7 mouse cellular contexts compared by ENCODE assay signal in the genomic region with DNA sequence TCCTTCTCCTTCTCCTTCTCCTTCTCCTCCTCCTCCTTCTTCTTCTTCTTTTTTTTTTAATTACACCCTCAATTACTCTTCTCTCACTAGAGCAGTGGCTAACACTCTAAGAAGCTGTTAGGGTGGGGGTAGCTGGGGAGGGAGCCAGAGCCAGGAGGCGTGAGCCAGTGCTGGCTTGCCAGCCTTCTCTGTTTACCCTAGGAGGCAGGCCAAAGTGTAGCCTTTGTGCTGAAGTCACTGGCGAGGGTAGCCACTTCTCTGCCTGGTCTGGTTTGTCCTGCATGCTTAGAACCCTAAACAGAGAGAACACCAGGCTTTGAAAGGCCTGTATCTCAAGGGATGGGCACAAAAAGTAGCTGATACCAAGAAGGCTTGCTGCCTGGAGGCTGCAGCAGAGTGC. TPM values are rescaled to one million over a fixed set of nuclear protein-coding genes. Genes with fewer than 3 reads are reported as not detected.
DNase-seq lines count a peak whose midpoint lies in the region; ATAC-seq and TF ChIP-seq lines count a peak whose summit lies in the region.

No protein-coding gene starts in this region.

- H3K27me3 ChIP-seq in intestine, embryonic 15.5 days (replicated peaks) = no peaks in the 10 kb centered on the region
- no peaks in the 10 kb centered on the region for H3K27me3 ChIP-seq in intestine, postnatal 0 days (replicated peaks; ENCODE audit: control insufficient read depth, insufficient read depth, low read length)
- no peaks in the 10 kb centered on the region for H3K27me3 ChIP-seq in embryonic facial prominence, embryonic 14.5 days (replicated peaks; ENCODE audit: control insufficient read depth, insufficient read depth, low read length)

- WGBS in intestine, embryonic 15.5 days = 31% methylated on average over 2 of the region's 2 CpGs
- WGBS in intestine, postnatal 0 days = 31% methylated on average over 2 of the region's 2 CpGs
- WGBS in embryonic facial prominence, embryonic 14.5 days = 24% methylated on average over 2 of the region's 2 CpGs

- no peaks in the 10 kb centered on the region for H3K36me3 ChIP-seq in intestine, embryonic 15.5 days
- no peaks in the 10 kb centered on the region for H3K36me3 ChIP-seq in intestine, postnatal 0 days (ENCODE audit: control insufficient read depth, insufficient read depth)
- no peaks in the 10 kb centered on the region for H3K36me3 ChIP-seq in embryonic facial prominence, embryonic 14.5 days (ENCODE audit: control insufficient read depth, insufficient read depth, low read length)

- no peak overlapping the region for H3K4me3 ChIP-seq in intestine, embryonic 15.5 days (replicated peaks)
- H3K4me3 ChIP-seq in intestine, postnatal 0 days (ENCODE audit: low read depth, low read length) = no peak overlapping the region
- H3K4me3 ChIP-seq in embryonic facial prominence, embryonic 14.5 days (ENCODE audit: low read depth, low read length) = no peak overlapping the region

- H3K4me1 ChIP-seq in intestine, embryonic 15.5 days (replicated peaks) = 0 out of 2 replicates have a peak, but pooled peaks cover 11% of the 10 kb centered on the region
- peaks cover 11% of the 10 kb centered on the region; the same call in 1 of the 2 replicates for H3K4me1 ChIP-seq in intestine, postnatal 0 days (replicated peaks; ENCODE audit: control insufficient read depth, insufficient read depth, low read length)
- H3K4me1 ChIP-seq in embryonic facial prominence, embryonic 14.5 days (ENCODE audit: control insufficient read depth, insufficient read depth, low read length) = peaks cover 14% of the 10 kb centered on the region

- H3K9ac ChIP-seq in intestine, embryonic 15.5 days = no peak overlapping the region
- H3K9ac ChIP-seq in intestine, postnatal 0 days (ENCODE audit: low read depth, low read length) = no peak overlapping the region
- H3K9ac ChIP-seq in embryonic facial prominence, embryonic 14.5 days (ENCODE audit: low read depth, low read length) = no peak overlapping the region

- H3K9me3 ChIP-seq in intestine, embryonic 15.5 days = no peaks in the 10 kb centered on the region
- no peaks in the 10 kb centered on the region for H3K9me3 ChIP-seq in intestine, postnatal 0 days (ENCODE audit: control insufficient read depth)
- H3K9me3 ChIP-seq in embryonic facial prominence, embryonic 14.5 days (ENCODE audit: control insufficient read depth, low read length) = no peaks in the 10 kb centered on the region

- no peak for TF ChIP-seq CTCF in intestine, postnatal 0 days (IDR thresholded peaks at IDR 0.05; ENCODE audit: low read depth)

- DNase-seq in embryonic facial prominence, embryonic 14.5 days (ENCODE audit: low spot score) = no peak
- DNase-seq in heart, postnatal 4 days = peak; percentile 24
- no peak for DNase-seq in layer of hippocampus, postnatal 25 days (ENCODE audit: extremely low spot score in 1 of 2, low spot score in 1 of 2)

- H3K27ac ChIP-seq in intestine, embryonic 15.5 days = no peak overlapping the region
- H3K27ac ChIP-seq in intestine, postnatal 0 days (ENCODE audit: low read depth, low read length) = no peak overlapping the region
- H3K27ac ChIP-seq in embryonic facial prominence, embryonic 14.5 days (replicated peaks; ENCODE audit: low read depth, low read length) = 0 out of 2 replicates have a peak overlapping the region, but pooled peaks have one; percentile 48

- ATAC-seq in intestine, embryonic 15.5 days = 0 out of 2 replicates have a peak, but pooled peaks have one; percentile 24
- ATAC-seq in intestine, postnatal 0 days = no peak
- ATAC-seq in embryonic facial prominence, embryonic 14.5 days (ENCODE audit: low read depth) = no peak
- peak; percentile 59 for ATAC-seq in megakaryocyte, adult 5-6 weeks (ENCODE audit: poor library complexity, severe bottlenecking)
- ATAC-seq in erythroblast, adult 5-6 weeks (replicated peaks; ENCODE audit: low FRiP score, poor library complexity, severe bottlenecking) = no peak

- no peak overlapping the region for H3K4me2 ChIP-seq in intestine, embryonic 15.5 days (replicated peaks)
- no peak overlapping the region for H3K4me2 ChIP-seq in intestine, postnatal 0 days (replicated peaks; ENCODE audit: low read depth)
- no peak overlapping the region for H3K4me2 ChIP-seq in embryonic facial prominence, embryonic 14.5 days (ENCODE audit: low read depth, low read length)

RNA-seq across cellular contexts. Expression of gene Fzd5, which starts 19.7 kb away (rescaled TPM):
- 7.1 and 8.0 TPM in 2 replicates for polyA plus RNA-seq in intestine, embryonic 15.5 days (2015; fragmentation: Nextera tagmentation; extraction: Ambion mirVana)
- 4.7 and 5.6 TPM in 2 replicates for polyA plus RNA-seq in intestine, postnatal 0 days (2015; fragmentation: Nextera tagmentation; extraction: Ambion mirVana)
- 2.6 and 2.8 TPM in 2 replicates for polyA plus RNA-seq in embryonic facial prominence, embryonic 14.5 days (2014; fragmentation: Nextera tagmentation; extraction: Ambion mirVana)
- 10 to 100 TPM in 1 of 2 experiments, 1 to 10 TPM in 1; 9.5 to 10.6 TPM for total RNA-seq in heart, postnatal 4 days (2021)
- 1.4 and 1.8 TPM in 2 replicates for total RNA-seq in megakaryocyte, adult 5-6 weeks (2015)
- 1.6 and 2.0 TPM in 2 replicates for total RNA-seq in megakaryocyte, adult 5-6 weeks (2017)
- 1 to 10 TPM in 1 of 2 experiments, under 1 TPM in 1; 0.79 to 1.0 TPM for total RNA-seq in layer of hippocampus, postnatal 25 days (2021)
- 2.7 and 5.0 TPM in 2 replicates for total RNA-seq in erythroblast, adult 5-6 weeks (2015; ENCODE audit: low replicate concordance)
- total RNA-seq in erythroblast, adult 5-6 weeks (2017; ENCODE audit: low replicate concordance) = 4.3 and 5.4 TPM in 2 replicates

Comparison
In these comparisons a context has a peak if more than half of its experiments do, and no peak if none do; other contexts are left out.
1. ATAC-seq: peak in intestine, embryonic 15.5 days (single experiment) and megakaryocyte, adult 5-6 weeks (single experiment); none in intestine, postnatal 0 days (single experiment), embryonic facial prominence, embryonic 14.5 days (single experiment) and erythroblast, adult 5-6 weeks (single experiment).